Mouse (Mus musculus) B cell, adult 2 months (primary cell): ENCODE measurements around the gene Tmem210.
"Not testable (repeated sequence)": the region's sequence is repeated elsewhere in the genome, so short reads cannot be mapped to it uniquely, and the experiment has no call there.

Experiments
- DNase-seq, 2 experiments: peaks; one replicate each; pipeline ENCODE4 v3.0.0; 2022

Tmem210 gene

GRCm38 (mm10) chr2:25287927-25288649, at the start of gene Tmem210:
Tmem210 (plus strand) TSS chr2:25288145.
- no peak for DNase-seq

- DNase-seq = no peak
Observed at GRCm38 (mm10) chr2:25239766-25240165, 48.2 kb upstream of the Tmem210 start.

- DNase-seq = no peak
Observed at GRCm38 (mm10) chr2:25240310-25240709, 47.6 kb upstream of the Tmem210 start.

- peak; percentile 55 to 61 for DNase-seq
Observed at GRCm38 (mm10) chr2:25240723-25241437, 47.1 kb upstream of the Tmem210 start.

GRCm38 (mm10) chr2:25241438-25241775, 46.5 kb upstream of the Tmem210 start:
- DNase-seq = no peak

GRCm38 (mm10) chr2:25242101-25242506, 45.8 kb upstream of the Tmem210 start, which contains the start of the genes Rnf208 and Cysrt1:
Rnf208 (plus strand) TSS chr2:25242255.
Cysrt1 (minus strand) TSS chr2:25242452.
- DNase-seq = peak; percentile 28 to 34

GRCm38 (mm10) chr2:25243342-25243741, 44.6 kb upstream of the Tmem210 start:
- DNase-seq = no peak

GRCm38 (mm10) chr2:25244144-25244543, 43.8 kb upstream of the Tmem210 start:
- no peak for DNase-seq

- no peak for DNase-seq
Observed at GRCm38 (mm10) chr2:25246183-25247072, 41.5 kb upstream of the Tmem210 start, which contains the start of gene AL732309.1. AL732309.1 (minus strand) TSS chr2:25246863.

- peak; percentile 45 to 47 for DNase-seq
Observed at GRCm38 (mm10) chr2:25252331-25252730, 35.6 kb upstream of the Tmem210 start.

- peak; percentile 93 to 94 for DNase-seq
Observed at GRCm38 (mm10) chr2:25255284-25255779, 32.6 kb upstream of the Tmem210 start, which contains the start of gene Tmem203. Tmem203 (plus strand) TSS chr2:25255439.

- DNase-seq = peak; percentile 80 to 83
Observed at GRCm38 (mm10) chr2:25256443-25257109, 31.4 kb upstream of the Tmem210 start.

- DNase-seq = not testable (repeated sequence)
Observed at GRCm38 (mm10) chr2:25257250-25257649, 30.7 kb upstream of the Tmem210 start.

- peak; percentile 49 to 55 for DNase-seq
Observed at GRCm38 (mm10) chr2:25258887-25259286, 29.1 kb upstream of the Tmem210 start.

GRCm38 (mm10) chr2:25261870-25262269, 26.1 kb upstream of the Tmem210 start:
- no peak for DNase-seq

GRCm38 (mm10) chr2:25262291-25262767, 25.6 kb upstream of the Tmem210 start, which contains the start of gene Tprn:
Tprn (plus strand) TSS chr2:25262618.
- DNase-seq = peak; percentile 90 to 94

- peak; percentile 58 to 61 for DNase-seq
Observed at GRCm38 (mm10) chr2:25262795-25263622, 24.9 kb upstream of the Tmem210 start.

- no peak for DNase-seq
Observed at GRCm38 (mm10) chr2:25263623-25264285, 24.2 kb upstream of the Tmem210 start.

- DNase-seq = no peak
Observed at GRCm38 (mm10) chr2:25264286-25264660, 23.7 kb upstream of the Tmem210 start.

GRCm38 (mm10) chr2:25264851-25265250, 23.1 kb upstream of the Tmem210 start:
- DNase-seq = no peak
